Mouse (Mus musculus) telencephalon, adult 2 months (tissue): ENCODE data around the gene Lenep.

Experiments used
- DNase-seq: peaks from one replicate; pipeline ENCODE4 v3.0.0-alpha.2; 2011; ENCODE audit warnings: low read depth, low spot score

The Lenep gene

DNA sequence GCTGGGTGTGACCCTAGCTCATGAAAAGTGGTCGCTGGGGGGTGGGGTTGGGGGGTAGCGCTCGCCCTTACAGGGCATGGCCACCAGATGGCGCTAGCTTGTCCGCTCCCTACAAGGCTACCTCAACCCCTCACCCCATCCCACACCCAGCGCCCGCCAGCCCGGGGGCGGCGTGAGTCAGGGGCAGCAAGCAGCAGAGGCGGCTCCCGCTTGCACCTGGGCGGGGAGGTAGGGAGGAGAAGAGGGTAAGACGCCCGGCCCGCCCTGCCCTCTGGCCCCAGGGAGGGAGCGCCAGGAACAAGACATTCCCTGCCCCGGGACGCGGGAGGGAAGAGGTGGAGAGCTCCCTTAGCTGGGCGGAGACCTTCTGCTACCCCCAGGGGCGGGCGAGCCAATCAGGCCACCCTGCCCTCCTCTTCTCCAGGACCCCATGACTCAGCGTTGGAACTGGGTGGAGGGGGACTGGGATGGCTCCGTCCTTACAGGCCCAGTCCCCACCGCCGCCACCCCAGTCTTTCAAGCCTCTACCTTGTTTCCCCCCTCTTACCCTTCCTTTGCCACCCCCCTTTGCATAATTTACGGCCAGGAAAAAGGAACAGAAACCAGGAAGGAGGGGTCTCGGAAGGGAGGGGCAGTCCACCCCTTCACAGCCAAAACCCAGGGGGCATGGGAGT is 24.1 kb downstream of the Lenep start:
- no peak for DNase-seq

DNA sequence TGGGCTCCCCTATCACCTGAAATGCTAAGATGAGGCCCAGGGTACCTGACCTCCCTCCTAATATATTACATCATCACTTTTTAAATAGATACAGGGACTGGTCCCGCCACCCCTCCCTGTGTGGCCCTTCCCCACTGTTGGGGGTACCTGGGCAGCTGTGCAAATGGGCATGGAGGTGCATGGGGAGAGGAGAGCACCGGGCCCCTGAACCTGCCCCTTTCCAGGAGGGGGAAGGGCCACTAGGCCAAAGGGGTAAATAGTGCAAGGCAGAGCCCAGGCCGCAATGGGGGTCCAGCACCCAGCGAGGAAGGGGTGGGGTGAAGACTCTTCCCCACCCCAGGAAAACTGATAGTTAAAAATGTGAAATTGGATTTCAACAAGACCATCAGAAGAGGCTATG is 24.8 kb downstream of the Lenep start:
- DNase-seq, result no peak

DNA sequence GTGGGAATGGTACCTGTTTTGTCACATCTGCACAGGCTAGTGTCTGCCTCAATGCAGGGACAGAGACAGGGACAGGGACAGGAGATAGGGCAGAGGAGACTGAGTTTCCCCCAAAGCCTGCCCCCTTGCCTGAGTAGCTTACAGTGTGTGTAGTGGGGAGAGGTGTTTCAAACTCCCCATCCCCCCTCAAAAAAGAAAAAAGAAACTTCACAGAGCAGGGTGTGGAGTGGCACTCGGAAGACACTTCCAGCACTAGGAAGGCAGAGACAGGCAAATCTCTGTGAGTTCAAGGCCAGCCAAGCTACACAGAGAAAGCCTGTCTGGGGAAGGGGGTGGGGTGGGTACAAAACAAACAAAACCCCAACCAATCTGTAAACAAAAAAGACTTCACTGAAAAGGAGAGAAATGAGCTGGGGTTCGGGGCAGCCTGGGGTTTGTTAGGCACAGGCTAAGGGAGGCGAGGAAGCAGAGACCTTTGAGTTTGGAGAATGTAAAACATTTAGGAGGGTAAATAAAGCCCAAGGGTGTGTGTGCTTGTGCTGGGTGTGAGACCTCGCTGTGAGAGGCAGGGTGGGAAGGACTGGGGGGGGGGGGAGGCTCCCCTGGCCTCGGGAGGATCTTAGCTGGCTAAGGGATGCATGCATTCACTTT is 28.9 kb downstream of the Lenep start:
- no peak for DNase-seq

DNA sequence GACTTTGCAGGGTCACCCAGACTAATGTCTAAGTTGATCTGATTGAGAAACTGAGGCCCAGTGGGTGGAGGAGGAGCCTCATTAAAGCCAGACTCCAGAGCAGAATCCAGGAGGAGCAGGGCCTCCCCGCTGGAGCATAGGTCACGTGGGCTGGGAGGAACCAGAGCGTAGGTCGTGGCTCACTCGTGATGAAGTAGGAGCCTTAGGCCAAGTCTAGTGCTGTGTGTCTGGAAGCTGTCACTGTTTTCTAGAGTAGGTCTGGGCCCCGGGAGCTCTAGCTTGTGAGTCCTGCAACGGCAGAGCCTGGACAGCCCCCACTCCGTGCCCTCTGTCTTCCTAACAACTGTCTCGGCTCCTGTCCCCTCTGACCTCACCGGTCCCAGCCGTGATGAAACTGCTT is 35.3 kb downstream of the Lenep start:
- no peak for DNase-seq

DNA sequence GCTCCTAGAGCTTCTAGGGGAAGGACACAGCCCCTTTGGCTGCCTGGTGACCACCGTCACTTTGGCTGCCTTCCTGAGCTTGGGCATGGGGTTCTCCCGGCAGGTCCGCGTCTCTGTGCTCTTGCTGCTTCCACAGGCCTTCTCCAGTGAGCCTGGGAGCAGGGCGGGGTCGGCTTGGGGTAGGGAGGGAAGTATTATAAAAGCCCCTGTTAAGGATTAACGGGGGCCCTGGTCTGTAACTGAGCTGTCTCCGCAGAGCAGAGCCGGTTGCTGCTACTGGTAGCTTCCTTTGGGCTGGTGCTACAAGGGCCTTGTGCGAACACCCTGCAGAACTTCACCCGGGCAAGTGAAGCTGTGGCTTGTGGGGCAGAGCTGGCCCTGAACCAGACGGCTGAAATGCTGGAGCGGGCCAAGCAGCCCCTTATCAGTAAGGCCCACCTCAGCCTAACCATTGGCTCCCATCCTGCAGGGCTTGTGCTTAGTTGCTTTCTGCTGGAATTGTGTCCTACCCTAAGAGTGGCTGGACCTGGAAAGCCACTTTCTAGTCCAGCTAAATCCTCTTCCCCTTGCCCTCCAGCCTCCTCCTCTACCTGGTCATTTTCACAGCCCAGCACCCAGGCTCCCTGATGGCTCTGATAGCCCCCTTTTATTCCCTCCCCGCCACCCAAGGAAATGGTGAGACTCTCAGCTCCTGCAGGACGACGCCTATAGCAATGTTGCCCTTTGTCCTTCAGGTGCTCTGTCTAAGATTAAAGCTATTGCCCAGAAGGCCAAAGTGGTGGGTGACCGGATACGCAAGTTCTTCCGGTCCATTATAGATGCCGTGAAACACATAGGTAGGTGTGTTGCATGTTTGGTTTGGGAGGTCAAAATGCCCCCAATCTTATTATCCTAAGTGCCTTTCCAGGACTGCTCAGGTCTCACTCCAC is 36.8 kb downstream of the Lenep start:
- DNase-seq, result no peak

DNA sequence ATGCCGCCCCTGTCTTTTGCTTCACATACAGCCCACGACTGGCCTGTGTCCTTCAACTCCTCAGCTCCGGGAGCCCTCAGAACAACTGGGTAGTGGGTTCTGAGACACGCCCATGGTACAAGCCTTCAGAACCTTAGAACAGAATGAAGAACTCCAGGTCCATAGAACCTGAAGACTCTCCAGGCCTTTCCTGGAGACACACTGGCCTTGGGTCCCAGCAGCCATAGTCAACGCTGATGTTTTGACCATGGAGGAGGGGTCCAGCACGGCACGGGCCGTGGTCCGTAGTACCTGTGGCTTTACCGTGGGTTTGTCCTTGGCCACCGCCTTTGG is 37.5 kb downstream of the Lenep start, which contains the start of gene Dcst1:
Gene Dcst1 (minus strand): TSS at position 101 of the 333 bp plus-strand sequence.
- no peak for DNase-seq

DNA sequence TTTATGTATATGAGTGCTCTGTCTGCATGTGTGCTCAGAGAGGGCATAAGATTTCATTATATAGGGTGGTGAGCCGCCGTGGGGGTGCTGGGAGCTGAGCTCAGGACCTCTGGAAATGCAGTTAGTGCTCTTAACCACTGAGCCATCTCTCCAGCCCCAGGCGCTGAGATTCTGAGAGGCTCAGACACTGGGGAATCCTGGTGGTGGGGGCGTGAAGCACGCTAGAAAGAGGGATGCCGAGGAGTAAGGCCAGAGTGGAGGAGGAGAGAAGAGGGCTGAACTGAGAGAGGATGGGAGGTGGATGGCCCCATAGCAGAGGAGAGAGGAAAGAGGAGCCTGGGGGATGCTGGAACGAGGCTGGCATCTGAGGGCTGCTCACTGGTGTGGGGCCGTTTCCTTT is 38.0 kb downstream of the Lenep start:
- no peak for DNase-seq

DNA sequence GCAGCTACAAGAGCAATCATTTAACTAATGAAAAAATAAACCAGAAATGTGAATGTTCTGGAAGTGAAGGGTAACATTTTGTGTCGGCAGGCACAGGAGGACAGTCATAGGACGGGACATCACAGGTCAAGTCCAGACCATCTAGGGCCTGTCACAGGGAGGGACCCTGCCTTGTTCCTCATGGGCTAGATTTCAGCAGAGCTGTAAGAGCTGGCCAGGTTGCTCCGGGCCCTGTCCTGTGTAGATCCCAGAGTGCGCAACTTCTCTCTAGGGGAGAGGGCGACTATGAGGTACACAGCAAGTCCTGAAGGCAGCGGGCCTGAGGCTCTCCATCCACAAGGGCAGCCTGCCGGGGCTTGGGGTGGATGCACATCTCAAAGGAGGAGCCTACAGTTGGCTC is 40.9 kb downstream of the Lenep start, which contains the start of gene Dcst2:
Gene Dcst2 (plus strand): TSS at position 301 of the 400 bp plus-strand sequence.
- DNase-seq, result no peak

DNA sequence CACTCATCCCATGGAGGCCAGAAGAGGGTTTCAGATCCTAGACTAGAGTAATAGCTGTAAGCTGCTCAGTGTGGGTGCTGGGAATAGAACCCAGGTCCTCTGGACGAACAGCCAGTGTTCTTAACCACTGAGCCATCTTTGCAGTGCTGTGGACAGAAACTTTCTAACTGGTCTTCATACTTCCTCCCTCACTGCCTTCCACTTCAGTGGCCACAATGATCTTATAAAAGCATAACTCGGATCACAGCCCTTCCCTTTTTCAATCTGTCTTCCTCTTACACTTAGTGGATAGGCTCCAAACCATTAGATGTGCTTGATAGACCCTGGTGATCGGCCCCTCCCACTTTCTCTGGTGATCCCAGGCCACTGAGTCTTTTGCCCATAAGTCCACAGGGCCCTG is 42.4 kb downstream of the Lenep start:
- no peak for DNase-seq

DNA sequence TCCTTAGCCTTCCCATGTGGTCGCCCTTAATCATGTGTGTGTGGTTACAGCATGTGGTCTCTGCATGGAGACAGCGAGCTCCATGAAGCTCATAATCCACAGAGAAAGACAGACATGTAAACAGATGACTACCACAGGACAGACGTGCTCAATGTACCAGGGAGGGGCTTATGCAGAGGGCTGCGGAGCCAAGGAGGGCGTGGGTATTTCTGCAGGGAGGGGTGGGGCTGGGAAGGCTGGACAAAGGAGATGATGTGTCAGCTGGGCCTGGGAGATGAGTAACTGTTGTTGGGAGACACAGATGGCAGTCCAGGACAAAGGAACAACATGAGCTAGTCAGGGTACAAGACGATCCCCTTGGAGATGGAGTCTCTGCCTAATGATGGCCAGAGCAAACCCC is 43.0 kb downstream of the Lenep start:
- no peak for DNase-seq

DNA sequence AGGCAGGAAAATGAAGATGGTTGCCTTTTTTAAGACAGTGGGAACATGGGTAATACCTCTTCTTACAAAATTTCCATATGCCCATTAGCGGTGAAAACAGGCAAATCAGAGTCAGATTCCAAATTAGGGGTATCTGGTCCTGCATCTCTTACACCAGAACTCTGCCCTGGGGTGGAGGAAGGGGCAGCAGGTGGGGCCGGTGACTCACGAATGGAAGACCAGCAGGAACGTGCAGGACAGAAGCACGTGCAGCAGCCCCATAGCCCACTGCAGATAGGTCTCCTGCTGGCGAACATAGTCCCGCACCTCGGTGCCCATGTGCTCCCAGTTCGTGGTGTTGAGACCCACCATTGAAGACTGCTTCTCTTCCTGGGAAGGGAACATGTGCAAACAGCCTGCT is 46.6 kb downstream of the Lenep start:
- no peak for DNase-seq

DNA sequence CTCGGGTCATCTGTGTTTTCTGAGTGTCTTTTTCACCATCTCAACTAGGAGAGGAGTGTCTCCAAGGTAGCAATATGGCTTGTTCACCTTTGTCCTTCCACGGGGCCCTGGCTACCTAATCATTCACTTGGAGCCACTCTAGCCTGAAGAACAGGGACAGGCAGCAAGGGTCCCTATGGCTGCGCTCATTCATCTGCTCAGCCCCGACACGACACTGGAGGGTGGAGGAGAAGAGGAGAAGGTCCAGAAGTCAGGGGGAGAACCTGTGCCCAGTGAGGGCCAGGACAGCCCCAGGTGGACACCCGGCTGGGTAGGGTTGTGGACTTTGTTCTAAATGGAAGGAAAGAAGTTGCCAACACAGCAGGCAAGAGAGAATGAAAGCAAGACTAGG is 47.1 kb downstream of the Lenep start:
- no peak for DNase-seq

DNA sequence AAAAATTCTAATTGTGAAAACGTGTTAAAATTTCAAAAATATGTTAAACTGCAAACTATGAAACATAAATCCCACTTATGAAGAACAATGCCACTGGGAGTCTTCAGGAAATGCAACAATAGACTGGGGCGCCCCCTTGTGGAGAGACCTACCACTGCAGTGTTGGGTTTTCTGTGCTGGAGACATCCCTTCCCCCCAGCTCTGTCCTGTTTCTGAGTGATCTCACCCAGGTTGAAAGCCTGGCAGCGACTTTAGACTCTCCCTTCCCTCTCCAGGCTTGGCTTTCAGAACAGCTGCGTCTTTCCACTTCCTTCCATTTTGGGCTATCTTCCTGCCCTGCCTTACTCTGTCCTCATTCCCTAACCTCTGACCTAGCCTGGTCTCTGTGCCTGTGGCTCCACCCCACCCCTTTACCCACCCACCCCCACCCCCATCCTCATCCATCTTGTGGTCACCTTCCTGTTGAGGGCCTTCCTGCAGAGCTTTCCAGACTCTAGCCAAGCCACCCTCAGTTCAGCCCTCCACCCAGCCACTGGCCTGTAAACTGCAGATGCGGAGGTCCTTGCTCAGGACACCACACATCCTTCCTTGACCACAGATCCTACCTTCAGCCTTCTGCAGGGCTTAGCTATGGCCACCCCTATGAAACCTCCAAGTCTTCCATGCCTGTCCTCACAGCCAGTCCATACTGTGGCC is 47.6 kb downstream of the Lenep start:
- no peak for DNase-seq

DNA sequence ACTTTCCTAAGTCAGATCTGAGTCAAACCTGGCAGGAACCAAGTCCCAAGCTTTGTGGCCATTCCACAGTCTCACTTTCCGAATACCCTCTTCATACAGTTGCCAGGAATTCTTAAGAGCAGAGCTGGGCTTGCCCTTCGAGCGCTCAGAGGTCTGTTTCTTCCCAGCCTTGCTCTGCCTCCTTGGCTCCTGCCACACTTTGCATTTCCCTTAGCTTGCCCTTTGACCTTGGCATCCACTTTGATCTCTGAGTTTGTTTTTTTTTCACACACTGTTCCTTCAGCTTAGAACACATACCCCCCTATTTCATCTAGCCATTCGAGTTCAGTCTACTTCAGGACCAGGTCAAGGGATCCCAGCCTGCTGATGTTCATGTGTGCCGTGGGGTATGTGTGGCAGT is 51.3 kb downstream of the Lenep start:
- DNase-seq, result no peak
